Mouse (Mus musculus) CD4-positive, CD25-positive, alpha-beta regulatory T cell (primary cell): ENCODE results near the gene Brinp3. TPM values are rescaled to one million over a fixed set of nuclear protein-coding genes. Genes with fewer than 3 reads are reported as not detected.

Experiments
- polyA plus RNA-seq: library from polyadenylated mRNA; unstranded; fragments of 100-300 nt; shearing (Covaris generic); gene quantifications from one replicate; pipeline ENCODE4 v1.2.1, GENCODE M21; 2017

Gene Brinp3
- polyA plus RNA-seq: 0.08 TPM

DNA sequence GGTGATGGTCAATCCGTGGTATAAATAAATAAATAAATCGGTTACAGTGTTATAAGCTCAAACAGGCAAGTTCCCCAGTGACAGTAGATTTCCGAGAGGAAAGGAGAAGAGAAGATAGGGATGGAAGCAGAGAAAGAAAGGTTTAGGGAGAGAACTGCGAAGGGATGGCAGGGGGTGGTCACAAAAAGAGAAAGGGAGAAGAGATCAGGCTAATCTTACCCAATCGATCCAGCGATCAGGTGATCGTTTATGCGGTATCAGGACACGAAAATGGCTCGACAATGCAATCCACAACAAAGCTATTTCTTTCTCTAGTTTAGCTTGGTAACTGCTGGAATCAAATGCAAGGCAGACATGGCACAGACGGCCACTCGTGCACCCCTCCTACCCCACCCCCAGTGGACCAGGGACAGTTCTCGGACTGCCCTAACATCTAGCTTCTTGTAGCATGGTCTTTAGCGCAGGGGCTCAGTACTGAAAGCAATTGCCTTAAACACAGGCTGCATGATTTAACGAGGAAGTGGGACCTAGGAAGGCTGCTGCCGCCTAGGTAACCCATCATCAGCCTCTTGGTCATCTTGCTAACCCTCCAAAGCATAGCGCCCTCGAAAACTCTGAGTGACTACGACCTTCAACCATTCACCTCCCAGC, at the start of gene Brinp3:
Brinp3 (plus strand) TSS at position 80 of the 651 bp plus-strand sequence.

